Mouse (Mus musculus): Measurements from ENCODE around the gene Rtl1.

The Rtl1 gene

DNA sequence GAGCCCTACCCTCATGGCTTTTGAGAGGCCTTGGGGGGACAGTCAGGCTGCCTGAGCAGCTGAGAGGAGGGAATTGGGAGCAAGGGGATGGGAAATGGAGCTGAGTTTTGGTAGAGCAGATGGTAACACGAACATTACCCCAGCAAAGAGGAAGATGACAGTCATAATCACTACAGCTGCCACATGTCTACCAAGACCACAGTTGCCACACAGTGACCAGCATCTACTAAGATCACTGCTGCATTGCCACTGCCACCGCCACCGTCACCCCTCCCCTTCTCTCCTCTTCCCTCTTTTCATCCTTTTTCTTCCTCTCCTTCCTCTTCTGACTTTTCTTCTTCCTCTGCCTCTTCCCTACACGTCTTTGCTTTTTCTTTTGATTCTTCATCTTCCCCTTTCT, 27.9 kb downstream of the Rtl1 start:
- DNase-seq (ENCODE audit: low read depth, low spot score): no peak

DNA sequence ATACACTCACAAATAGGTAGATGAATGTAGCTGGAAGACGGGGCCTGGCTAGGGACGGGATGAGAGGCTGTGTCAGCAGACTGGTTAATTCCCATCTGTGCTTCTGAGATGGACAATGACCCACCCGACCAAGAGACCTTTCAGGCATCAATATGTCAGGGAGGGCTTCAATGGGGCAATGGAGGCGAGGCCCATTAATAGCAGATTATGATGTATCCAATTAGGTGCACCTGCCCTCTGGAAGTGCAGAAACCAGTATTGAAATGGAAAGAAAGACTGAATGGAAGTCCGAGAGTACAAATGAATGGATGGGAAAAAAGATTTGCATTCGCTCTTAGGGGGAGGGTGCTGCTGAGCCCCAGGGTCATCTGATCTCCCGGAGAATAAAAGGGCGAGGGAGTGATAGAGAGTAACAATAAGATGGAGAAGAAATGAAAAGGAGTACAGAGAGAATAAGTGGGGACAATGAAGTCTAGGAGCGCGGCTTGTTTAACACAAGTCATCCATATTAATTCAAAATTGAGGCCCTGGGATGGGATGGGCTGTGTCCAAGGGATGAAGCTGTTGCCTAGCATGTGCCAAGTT, 39.9 kb downstream of the Rtl1 start:
- no peak for DNase-seq (ENCODE audit: low read depth, low spot score)

DNA sequence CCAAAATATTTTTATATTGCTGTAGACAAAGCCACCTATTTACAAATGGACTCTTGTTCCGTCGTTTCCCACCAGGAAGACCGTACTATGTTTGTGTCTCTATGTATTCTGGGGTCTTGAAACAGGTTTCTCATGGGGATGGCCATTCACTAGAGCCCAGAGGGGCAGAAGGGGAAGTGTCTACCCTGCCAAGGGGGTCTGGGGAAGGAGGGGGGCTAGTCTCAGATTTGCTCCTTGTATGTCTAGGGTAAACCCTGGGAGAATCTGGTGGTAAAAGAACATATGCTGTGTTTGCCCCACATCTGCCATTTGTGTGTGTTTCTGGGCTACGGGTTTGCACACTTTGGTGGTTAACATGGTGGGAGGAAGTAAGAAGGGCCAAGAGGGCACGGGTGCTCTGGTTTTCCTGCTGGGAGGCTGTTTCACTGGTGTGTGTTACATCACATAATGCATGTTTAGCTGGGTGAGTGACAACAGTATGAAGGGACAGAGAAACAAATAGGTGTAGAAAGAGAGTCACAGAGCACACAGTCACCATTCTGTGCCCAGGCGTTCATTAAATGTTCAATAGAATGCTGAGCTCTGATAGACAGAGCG, 41.1 kb downstream of the Rtl1 start:
- DNase-seq (ENCODE audit: low read depth, low spot score): no peak

DNA sequence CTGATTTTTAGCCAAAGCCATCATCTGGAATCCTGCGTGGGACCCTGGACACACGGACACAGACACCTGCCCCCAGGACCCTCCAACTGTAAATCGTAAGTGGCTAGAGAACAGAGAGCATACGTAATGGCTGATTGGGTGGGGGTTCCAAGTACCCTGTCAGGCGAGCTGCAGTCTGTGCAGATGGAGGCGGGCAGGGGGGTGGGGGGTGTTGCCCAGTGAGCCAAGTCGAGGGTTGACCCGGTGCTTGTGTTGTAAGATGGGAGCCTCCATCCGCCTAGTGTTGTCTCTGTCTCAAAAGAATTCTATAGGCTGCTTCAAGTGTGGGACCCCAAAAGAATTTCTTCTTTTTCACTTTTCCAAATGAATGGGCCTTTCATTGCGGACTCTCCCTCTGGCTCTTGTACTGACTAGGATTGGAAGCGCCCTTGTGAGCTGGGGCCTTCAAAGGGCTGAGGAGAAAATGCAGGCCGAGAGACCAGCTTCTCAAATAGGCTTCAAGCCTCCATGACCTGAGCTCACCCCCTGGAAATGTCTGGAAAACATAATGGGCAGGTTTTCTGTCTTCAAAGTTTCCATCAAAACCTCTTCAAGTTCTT, 41.8 kb downstream of the Rtl1 start:
- DNase-seq (ENCODE audit: low read depth, low spot score): no peak

DNA sequence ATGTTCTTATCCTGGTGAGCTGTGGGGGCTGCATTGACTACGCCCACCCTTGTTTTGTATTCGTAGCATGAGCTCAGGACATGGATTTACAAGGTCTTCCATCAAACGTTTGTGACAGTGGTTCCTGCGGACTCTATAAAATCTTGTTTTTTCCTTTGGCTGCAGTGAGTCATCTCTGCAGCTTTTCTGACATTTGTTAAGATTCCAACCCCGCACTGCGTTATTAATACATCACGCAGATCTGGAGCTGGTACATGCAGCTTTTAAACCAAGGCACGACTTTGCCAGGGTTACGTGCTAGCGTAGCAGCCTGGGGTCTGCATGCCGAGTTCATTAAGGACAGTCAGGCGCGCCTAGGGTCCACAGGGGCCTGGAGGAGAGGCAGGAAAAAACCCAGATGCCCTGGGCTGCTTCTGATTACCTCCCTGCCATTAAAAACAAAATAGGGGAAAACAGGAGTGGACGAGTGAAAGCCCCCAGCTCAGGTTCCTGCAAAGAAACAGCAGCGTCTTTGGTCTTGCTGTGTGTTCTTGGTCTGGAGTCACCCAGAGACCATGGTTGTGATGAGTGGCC, 44.2 kb downstream of the Rtl1 start:
- no peak for DNase-seq (ENCODE audit: low read depth, low spot score)

DNA sequence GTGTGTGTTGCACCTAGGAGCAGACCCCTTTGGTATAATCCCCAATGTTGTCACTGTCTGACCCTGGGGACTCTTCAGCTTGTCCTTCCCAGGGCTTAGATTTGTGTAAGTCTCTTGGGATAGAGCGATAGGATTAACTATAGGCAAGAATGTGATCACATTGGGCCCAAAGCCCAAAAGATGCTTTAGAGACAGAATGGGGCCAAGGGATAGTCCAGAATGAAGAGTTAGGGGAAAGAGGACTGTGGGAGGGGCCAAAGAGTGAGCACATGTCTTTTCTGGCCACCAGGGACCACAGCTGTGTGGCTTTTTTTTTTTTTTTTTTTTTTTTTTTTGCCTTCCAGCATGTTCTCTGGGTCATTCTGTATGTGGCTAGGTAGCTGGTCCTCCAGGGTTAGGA, 46.6 kb downstream of the Rtl1 start:
- no peak for DNase-seq (ENCODE audit: low read depth, low spot score)

DNA sequence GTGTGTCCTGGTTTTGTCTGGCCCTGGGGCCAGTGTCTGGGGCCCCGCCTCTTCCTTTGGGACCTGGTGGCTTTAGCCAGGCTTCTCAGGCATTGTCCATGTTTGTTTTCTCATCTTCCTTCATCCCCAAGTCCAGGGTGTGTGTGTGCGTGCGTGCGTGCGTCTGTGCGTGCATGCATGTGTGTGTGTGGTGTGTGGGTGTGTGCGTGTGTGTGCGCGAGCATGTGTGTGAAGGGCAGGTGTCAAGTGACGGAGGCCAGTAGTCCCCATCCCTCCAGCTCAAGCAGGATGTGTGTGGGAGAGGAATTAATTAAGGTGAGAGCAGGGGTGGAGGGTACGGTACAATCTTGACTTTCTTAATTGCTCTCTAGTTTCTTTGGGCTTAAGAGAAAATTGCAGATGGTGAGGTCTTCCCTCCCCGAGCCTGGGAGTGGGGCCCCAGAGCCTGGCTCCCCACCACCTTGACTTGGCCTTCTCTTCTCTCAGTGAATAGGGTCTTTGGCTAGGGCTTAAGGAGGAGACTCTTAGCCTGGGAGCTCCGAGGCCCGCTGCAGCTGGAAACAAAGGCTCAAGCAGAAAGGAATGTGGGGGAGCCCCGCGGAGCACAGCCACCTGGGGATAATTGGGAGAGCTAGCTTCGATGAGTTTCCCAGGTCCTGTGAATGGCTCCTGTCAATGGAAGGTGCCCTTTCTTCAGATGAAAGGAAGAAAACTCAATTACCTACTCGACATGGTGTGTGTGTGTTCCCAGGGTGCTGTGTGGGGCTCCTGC, 47.2 kb downstream of the Rtl1 start:
- no peak for DNase-seq (ENCODE audit: low read depth, low spot score)

DNA sequence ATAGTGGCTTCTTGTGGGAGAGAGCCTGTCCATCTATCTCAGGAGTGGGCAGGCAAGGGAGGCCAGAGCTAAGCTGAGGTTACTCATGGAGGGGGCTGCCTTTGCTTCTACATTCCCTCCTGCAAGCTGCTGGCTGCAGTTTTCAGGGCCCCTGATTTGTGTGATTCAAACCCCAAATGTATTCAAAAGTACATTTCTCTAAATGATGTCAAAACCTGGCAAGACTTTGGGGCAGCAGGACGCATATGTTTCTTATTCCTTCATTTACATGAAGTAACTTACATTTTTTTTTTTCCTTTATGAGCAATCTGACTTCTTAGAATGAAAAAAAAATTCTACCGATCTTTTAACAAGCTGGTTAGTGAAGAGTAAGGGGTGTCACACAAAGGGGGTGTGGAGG, 48.4 kb downstream of the Rtl1 start:
- DNase-seq (ENCODE audit: low read depth, low spot score): no peak

DNA sequence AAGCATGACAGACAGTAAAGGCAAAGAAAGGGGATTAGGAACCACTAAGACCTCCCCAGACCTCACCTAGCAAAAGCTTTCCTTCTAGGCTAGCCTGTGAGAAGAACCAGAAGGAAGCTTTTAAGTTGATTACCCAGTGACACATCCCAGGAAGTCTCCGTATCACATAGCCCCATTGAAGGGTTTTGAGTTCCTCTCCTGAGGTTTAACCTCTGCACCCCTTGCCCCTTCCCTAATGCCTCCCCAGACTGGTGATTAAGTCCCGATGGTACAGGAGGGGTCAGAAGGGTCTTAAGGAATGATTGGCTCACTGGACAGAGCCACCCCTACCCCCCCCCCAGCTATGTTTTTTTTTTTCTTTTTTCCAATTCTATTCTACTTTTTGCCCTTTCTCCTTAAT, 53.0 kb downstream of the Rtl1 start:
- no peak for DNase-seq (ENCODE audit: low read depth, low spot score)

DNA sequence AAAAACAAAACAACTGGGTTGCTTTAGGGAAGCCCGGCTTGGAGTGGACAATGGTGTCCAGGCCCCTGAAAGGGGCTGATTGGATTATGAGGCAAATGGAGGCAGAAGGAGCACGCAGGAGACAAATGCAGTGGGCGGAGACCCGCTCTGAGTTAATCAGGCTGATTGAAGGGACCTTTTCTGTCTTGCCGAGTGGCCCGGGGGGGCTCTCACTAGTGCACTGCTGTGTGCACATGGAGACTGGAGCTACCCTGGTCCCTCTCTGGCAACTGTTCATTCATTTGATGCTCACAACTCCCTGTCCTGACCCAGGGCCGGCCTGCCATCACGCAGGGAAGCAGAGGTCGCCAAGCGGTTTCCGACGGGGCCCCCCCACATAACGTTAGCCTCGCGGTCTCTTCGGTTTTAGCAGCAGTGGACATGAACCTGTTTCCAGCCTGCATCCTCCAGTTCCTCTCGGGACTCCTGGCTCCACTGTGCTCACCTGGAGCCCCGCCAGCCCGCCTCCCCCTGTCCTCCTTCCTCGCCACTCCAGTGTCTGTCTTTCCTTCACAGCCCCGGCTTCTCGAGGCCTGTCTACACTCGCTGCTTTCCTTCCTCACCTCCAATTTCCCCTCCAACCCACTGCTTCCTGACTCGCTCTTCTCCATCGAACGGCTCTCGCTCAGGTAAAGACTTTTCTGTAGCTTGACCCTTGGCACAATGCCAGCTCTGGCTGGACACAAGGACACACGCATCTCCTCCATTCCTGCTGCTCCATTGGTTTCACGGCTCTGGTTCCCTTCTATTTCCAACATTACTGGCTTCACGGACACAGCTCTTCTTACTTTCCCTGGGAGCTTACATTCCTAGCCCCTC, 54.0 kb downstream of the Rtl1 start:
- DNase-seq (ENCODE audit: low read depth, low spot score): no peak

DNA sequence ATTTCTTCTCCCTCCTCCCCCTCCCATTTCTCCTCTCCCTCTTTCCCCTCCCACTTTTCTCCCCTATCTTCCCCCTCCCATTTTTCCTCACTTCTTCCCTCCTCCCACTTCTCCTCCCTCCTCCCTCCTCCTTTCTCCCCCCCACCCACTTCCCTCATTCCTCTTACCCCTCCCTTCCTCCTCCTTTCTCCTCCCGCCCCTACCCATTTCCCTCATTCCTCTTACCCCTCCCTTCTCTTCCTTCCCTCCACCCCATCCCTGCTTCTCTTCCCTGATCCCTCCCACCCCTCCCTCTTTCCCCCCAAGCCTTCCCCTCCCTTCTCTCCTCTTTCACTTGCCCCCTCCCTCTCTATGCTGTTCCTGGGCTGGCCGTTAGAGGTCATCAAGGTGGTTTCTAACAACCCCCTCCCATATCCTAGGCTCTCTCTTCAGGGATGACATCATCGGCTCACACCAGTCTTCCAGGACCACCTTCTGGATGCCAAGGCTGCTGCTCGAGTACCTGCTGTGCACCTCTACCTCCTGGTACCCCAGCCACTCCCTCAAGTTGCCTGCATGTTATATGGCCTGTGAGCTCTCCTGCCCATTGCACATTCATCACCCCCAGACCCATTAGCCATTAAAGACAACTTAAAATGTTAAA, 56.7 kb downstream of the Rtl1 start:
- DNase-seq (ENCODE audit: low read depth, low spot score): no peak

DNA sequence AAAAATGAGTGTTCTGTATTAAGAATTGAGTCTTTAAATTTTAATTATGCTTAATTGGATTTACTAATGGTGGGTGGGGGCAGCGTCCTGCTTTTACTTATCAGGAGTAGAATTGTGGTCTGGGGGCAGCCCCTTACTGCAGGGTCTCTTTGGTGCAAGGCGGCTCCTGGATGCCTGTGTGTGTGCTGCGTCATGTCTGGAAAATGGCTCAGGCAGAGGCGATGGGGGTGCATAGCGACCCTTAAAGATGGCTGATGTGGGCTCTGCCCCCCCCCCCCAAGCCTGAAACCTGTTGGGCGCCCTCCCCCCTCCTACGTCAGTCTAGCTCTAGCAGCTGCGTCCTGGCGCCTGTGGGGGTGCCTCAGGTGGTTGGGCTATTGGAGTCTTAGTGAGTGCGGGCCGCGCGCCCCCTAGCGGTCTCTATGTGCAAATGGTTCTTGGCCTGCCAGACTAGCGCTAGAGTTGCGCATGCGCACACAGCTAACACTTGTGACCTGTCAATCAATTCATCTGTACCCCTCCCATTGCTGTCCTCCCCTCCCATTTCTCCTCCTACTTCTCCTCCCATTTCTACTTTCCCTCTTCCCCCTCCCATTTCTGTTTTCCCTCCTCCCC, 57.4 kb downstream of the Rtl1 start:
- DNase-seq (ENCODE audit: low read depth, low spot score): peak; percentile 54

DNA sequence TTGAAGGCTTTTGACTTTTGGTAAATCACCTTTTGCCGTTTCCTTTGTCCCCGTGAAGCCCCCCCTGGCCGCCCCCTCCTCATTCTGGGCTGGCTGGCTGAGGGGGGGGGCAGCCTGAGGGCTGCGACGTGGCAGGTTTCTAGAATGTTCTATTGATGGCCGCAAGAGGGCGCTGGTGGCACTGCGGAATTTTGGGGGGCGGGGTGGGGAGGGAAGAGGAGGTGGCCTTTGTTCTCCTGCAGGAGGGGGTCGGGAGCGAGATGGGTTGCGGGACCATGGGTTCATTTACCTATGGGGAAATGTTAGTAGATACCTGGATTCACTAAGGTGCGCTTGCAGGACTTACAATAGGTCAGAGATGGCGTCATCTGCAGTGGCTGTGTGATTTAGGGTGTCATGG, 58.1 kb downstream of the Rtl1 start:
- peak; percentile 9 for DNase-seq (ENCODE audit: low read depth, low spot score)

DNA sequence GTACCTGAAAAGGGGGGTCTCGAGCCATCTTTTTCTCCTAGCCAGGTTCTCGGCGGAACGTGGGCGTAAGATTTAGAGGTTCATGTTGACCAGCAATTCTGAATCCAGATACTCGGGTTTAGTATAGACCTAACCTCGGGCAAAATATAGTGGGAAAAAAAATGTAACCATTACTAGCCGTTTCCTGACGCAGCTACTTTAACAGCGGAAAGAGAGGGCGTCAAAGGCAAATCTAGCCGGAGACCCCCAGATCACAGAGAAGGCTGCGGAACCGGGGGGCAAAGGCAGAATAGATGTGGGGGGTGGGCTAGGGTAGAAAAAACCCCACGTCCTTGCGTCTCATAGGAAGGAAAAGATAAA, 58.6 kb downstream of the Rtl1 start:
- DNase-seq (ENCODE audit: low read depth, low spot score): no peak

DNA sequence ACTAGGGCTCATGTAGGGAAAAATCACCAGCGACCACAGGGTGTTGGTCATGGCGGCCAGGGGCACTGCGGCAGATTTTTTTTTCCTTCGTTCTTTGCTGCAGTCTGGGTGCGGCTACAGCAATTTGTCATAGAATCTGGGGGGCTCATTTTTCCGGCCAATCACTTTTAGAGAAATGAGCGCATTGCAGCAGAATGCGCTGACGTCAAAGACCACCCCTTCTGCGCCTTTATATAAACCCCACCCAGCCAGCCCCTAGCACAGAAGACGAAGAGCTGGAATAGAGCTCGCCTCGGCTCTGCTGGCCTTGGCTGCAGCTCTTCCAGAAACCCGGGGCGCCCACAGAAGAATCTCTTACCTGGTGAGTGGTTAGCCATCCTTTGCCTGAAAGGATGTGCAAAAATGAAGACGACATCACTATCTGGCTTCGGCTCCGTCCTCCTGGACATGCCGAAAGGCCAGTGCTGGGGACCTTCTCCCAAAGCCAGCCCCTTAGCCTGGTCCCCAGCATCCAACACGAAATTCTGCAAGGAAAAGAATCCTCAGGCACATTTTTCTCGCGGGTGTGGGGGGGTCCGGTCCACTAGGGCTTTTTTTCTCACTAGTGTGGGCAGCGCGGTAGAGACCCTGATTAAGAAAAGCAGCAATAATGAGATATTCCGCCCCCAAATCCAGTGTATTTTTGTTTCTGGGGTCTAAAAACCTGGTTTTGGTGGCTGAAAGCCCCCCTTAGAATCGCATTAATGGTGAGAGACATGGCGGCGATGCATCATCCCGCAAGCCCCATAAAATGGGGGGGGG, 59.2 kb downstream of the Rtl1 start:
- DNase-seq (ENCODE audit: low read depth, low spot score): no peak

DNA sequence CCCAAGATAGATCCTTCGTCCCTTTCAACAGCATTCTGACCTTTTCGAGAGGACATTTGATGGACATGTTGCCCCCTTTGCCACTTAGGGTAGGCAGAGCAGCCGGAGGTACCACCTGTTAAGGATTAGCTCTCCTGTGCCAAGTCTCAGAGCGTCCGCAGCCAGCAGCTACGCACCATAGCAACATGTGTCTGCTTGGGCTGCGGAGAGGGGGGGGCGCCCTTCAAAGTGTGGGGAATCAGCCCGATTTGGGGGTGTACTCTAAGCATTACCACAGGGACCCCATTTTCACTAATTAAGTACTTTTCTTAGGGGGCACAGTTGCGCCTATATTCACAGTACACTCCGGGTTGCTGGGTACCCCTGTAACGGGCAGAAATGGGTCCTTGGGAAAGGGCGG, 60.2 kb downstream of the Rtl1 start:
- DNase-seq (ENCODE audit: low read depth, low spot score): no peak

Data from CD4-positive helper T cell, adult 2 months (primary cell).